Mouse (Mus musculus) ES-E14 (cell line): ENCODE measurements around the gene Ubox5. TPM values are rescaled to one million over a fixed set of nuclear protein-coding genes. Genes with fewer than 3 reads are reported as not detected.
A peak's percentile ranks its signal among the peaks of the same experiment; 100 is the strongest.

Source experiments
- DNase-seq: peaks from one replicate; pipeline ENCODE4 v3.0.0-alpha.2; 2013; ENCODE audit warnings: low read depth, low spot score
- H3K27ac ChIP-seq: 2 replicates; pipeline ENCODE4 v1.5.1; 2012; ENCODE audit warnings: low read depth, mild to moderate bottlenecking, low read length, moderate library complexity, mixed read lengths; ENCODE audit not compliant: poor library complexity, insufficient read depth, severe bottlenecking
- H3K36me3 ChIP-seq: 2 replicates; pipeline ENCODE4 v1.6.1; 2012; ENCODE audit warnings: mild to moderate bottlenecking, low read length, moderate library complexity, mixed read lengths; ENCODE audit not compliant: control insufficient read depth, poor library complexity, insufficient read depth, severe bottlenecking
- H3K4me1 ChIP-seq, 2 experiments: fragments of 150-350 bp in 1 of 2; sonication (generic) in 1 of 2; 2 replicates each; pipeline ENCODE4 v1.6.1; 2012; ENCODE audit warnings: low read length in 2 of 2, mild to moderate bottlenecking in 1 of 2, mixed read lengths in 1 of 2; ENCODE audit not compliant: control insufficient read depth in 2 of 2, insufficient read depth in 2 of 2, poor library complexity in 1 of 2
- H3K4me3 ChIP-seq, 2 experiments: fragments of 150-350 bp in 1 of 2; sonication (generic) in 1 of 2; 2 replicates each; pipeline ENCODE4 v1.5.1; 2012; ENCODE audit warnings: low read length in 2 of 2, low read depth in 1 of 2, mild to moderate bottlenecking in 1 of 2, mixed read lengths in 1 of 2; ENCODE audit not compliant: insufficient read depth in 1 of 2, poor library complexity in 1 of 2, severe bottlenecking in 1 of 2
- H3K9ac ChIP-seq: 2 replicates; pipeline ENCODE4 v1.6.1; 2012; ENCODE audit warnings: low read depth, mild to moderate bottlenecking, low read length, mixed read lengths; ENCODE audit not compliant: poor library complexity, insufficient read depth, severe bottlenecking
- H3K9me3 ChIP-seq: fragments of 150-350 bp; sonication (generic); 2 replicates; pipeline ENCODE4 v1.6.1; 2012; ENCODE audit warnings: low read depth, mild to moderate bottlenecking, low read length; ENCODE audit not compliant: control insufficient read depth, insufficient read depth
- CHD2 ChIP-seq: IDR thresholded peaks from 2 replicates; pipeline ENCODE4 v1.6.1; 2014; ENCODE audit warnings: mild to moderate bottlenecking, low read depth, low read length, inconsistent platforms
- HCFC1 ChIP-seq: IDR thresholded peaks from 2 replicates; pipeline ENCODE4 v1.6.1; 2012; ENCODE audit warnings: low read length, inconsistent platforms, borderline replicate concordance; ENCODE audit not compliant: insufficient read depth
- MAFK ChIP-seq: IDR thresholded peaks from 2 replicates; pipeline ENCODE4 v1.6.1; 2014; ENCODE audit warnings: mild to moderate bottlenecking, low read depth, low read length, inconsistent platforms; ENCODE audit not compliant: insufficient read depth
- ZC3H11A ChIP-seq: IDR thresholded peaks from 2 replicates; pipeline ENCODE4 v1.6.1; 2012; ENCODE audit warnings: low read depth, mild to moderate bottlenecking, inconsistent platforms, low read length, borderline replicate concordance
- ZNF384 ChIP-seq: IDR thresholded peaks from 2 replicates; pipeline ENCODE4 v1.6.1; 2012; ENCODE audit warnings: low read depth, low read length, inconsistent platforms
- in situ Hi-C, 2 experiments: fragments of 600-800 bp; cut with MboI; formaldehyde crosslinking; loops; one replicate each; pipeline ENCODE4 v1.15.1; 2025; ENCODE audit warnings: low sequenced_read_pairs in 2 of 2, inconsistent platforms in 1 of 2; ENCODE audit not compliant: unreplicated experiment in 2 of 2
- total RNA-seq: library from RNA; depleted of rRNA; stranded (reverse); fragments of 300-350 nt; gene quantifications from 2 replicates; pipeline ENCODE4 v1.2.3, GENCODE M21; 2012

The Ubox5 gene
- total RNA-seq, 1 experiment = 5.0 TPM

DNA sequence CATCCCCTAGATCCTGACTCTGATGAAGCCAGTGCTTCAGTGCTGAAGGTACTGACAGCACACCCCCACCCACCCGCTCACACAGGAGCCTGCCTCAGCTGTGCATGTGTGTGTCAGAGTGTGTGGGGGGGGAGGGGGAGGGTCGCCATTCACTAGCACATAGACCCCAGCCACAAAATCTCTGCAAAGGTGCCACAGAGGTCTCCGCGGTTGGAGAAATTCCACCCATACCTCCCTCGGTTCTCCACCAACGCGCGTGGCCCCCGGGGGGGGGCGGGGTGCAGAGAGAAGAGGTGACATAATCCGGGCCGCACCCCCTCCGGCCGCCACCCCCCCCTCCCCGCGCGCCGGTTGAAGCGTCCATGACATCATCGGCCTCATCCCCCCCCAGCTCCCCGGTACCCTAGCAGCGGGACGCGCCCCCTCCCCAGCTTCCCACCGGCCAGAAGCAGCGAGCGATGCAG is 12.4 kb upstream of the Ubox5 start:
- Histone ChIP-seq H3K36me3 (no peaks in the 10 kb centered on the region), H3K9ac (peak overlapping the region; percentile 85), H3K4me3 (peak overlapping the region; percentile 92 to 98), H3K4me1 (peaks cover 0 to 5% of the 10 kb centered on the region in 2 experiments; a peak in 2 of 4 replicates), H3K9me3 (no peaks in the 10 kb centered on the region), H3K27ac (no peak overlapping the region)
- no peak for DNase-seq
- TF ChIP-seq ZNF384 (no peak), ZC3H11A (no peak), HCFC1 (no peak), CHD2 (no peak), MAFK (no peak)
- in situ Hi-C loops = no loop called here

DNA sequence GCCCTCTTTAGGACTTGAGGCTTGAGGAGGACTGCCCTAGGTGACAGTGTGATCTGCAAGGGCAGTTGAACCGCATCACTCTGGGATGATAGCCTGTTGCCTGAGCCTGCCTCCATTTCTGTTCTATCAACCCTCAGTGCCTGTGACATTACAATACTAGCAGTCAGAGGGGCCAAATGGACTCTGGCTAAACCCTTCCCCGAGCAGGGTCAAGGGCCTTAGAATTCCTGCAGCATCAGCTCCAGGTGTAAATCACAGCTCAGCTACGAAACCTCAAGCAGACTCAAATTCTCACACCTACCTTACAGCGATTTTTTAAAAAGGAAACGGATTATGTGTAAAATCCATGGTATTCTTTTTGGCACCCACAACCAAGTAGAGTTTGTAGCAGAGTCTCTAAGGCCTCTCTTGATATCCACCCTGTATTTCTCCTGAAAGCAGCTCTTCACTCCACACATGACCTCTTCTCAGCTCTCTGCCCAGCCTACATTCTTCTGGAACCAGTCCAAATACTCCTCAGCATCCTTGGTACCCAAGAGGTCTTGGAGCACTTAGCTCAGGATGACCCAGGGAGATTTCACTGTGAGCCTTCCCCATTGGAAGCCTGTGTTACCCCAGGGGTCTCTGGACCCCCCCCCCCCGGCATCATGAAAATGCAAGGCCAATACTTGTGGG is 11.7 kb upstream of the Ubox5 start:
- H3K9me3 ChIP-seq = no peaks in the 10 kb centered on the region
- H3K4me3 ChIP-seq = no peak overlapping the region
- no peak for DNase-seq
- TF ChIP-seq ZC3H11A = no peak
- TF ChIP-seq CHD2 = no peak
- TF ChIP-seq MAFK = no peak
- no peak for TF ChIP-seq ZNF384
- TF ChIP-seq HCFC1 = no peak
- no peaks in the 10 kb centered on the region for H3K36me3 ChIP-seq
- no peak overlapping the region for H3K27ac ChIP-seq
- peaks cover 0 to 10% of the 10 kb centered on the region in 2 experiments; a peak in 2 of 4 replicates for H3K4me1 ChIP-seq
- in situ Hi-C loops = no loop called here
- no peak overlapping the region for H3K9ac ChIP-seq

GRCm38 (mm10) chr2:130639276-130639675 is 9.4 kb upstream of the Ubox5 start:
- H3K4me3 ChIP-seq = no peak overlapping the region
- no peak for DNase-seq
- H3K27ac ChIP-seq = no peak overlapping the region
- in situ Hi-C loops = no loop called here
- H3K9ac ChIP-seq = no peak overlapping the region
- H3K4me1 ChIP-seq = peaks cover 2 to 20% of the 10 kb centered on the region in 2 experiments; a peak in 2 of 4 replicates
- no peaks in the 10 kb centered on the region for H3K36me3 ChIP-seq
- no peaks in the 10 kb centered on the region for H3K9me3 ChIP-seq
- no peak for TF ChIP-seq MAFK
- peak; percentile 37; the same call in 1 of the 2 replicates for TF ChIP-seq CHD2

- H3K4me1 ChIP-seq = peaks cover 4 to 27% of the 10 kb centered on the region in 2 experiments; a peak in 2 of 4 replicates
- H3K4me3 ChIP-seq = peak overlapping the region; percentile 9 to 47
- H3K9me3 ChIP-seq = no peaks in the 10 kb centered on the region
Measured at GRCm38 (mm10) chr2:130638101-130638611, 8.3 kb upstream of the Ubox5 start.

More at GRCm38 (mm10) chr2:130638101-130638611, 8.3 kb upstream of the Ubox5 start:
- no peaks in the 10 kb centered on the region for H3K36me3 ChIP-seq
- peak overlapping the region; percentile 1; the same call in 1 of the 2 replicates for H3K9ac ChIP-seq
- DNase-seq = no peak
- in situ Hi-C loops = no loop called here
- no peak for TF ChIP-seq ZNF384
- no peak for TF ChIP-seq CHD2
- TF ChIP-seq MAFK = no peak
- TF ChIP-seq ZC3H11A = no peak
- TF ChIP-seq HCFC1 = no peak
- no peak overlapping the region for H3K27ac ChIP-seq
